Mouse (Mus musculus) kidney, embryonic 15.5 days (tissue): ENCODE data around the gene Psme2. TPM values are rescaled to one million over a fixed set of nuclear protein-coding genes. Genes with fewer than 3 reads are reported as not detected.

Experiments used
- ATAC-seq: fragments of 200-750 bp; cut with Nextera tagmentation; replicated peaks from 2 replicates; pipeline ENCODE4 v1.8.0; 2017; ENCODE audit warnings: moderate TSS enrichment; ENCODE audit not compliant: low FRiP score
- H3K27ac ChIP-seq: fragments of 300-500 bp; sonication (generic); 2 replicates; pipeline ENCODE4 v1.5.1; 2015; ENCODE audit warnings: mild to moderate bottlenecking, inconsistent platforms
- H3K27me3 ChIP-seq: fragments of 300-500 bp; sonication (generic); 2 replicates; pipeline ENCODE4 v1.6.1; 2015; ENCODE audit warnings: inconsistent platforms
- H3K36me3 ChIP-seq: fragments of 300-500 bp; sonication (generic); 2 replicates; pipeline ENCODE4 v1.6.1; 2015; ENCODE audit warnings: inconsistent platforms
- H3K4me1 ChIP-seq: fragments of 300-500 bp; sonication (generic); 2 replicates; pipeline ENCODE4 v1.6.1; 2015; ENCODE audit warnings: inconsistent platforms
- H3K4me2 ChIP-seq: fragments of 300-500 bp; sonication (generic); 2 replicates; pipeline ENCODE4 v1.6.1; 2015; ENCODE audit warnings: moderate library complexity, mild to moderate bottlenecking, inconsistent platforms
- H3K4me3 ChIP-seq: fragments of 300-500 bp; sonication (generic); replicated peaks from 2 replicates; pipeline ENCODE4 v1.5.1; 2015; ENCODE audit warnings: mild to moderate bottlenecking, inconsistent platforms
- H3K9ac ChIP-seq: fragments of 300-500 bp; sonication (generic); 2 replicates; pipeline ENCODE4 v1.6.1; 2015; ENCODE audit warnings: mild to moderate bottlenecking, inconsistent platforms
- H3K9me3 ChIP-seq: fragments of 300-500 bp; sonication (generic); replicated peaks from 2 replicates; pipeline ENCODE4 v1.6.1; 2016; ENCODE audit warnings: inconsistent platforms
- WGBS: fragments of 180-500 bp; shearing (Covaris S2); methylation state at CpG from one replicate; pipeline ENCODE4 v1.1.7; 2015; ENCODE audit warnings: mixed read lengths; 5-methylcytosine and 5-hydroxymethylcytosine counted together
- polyA plus RNA-seq: library from polyadenylated mRNA; unstranded; fragments of >200 nt; fragmentation: Nextera tagmentation; extraction: Ambion mirVana; gene quantifications from 2 replicates; pipeline ENCODE4 v1.2.1, GENCODE M21; 2015

Gene Psme2
- 248 and 261 TPM in 2 replicates for polyA plus RNA-seq

- no peaks in the 10 kb centered on the region for H3K27me3 ChIP-seq
- H3K4me3 ChIP-seq, result peak within 1 kb of the TSS; percentile 87
- peak; percentile 97 for ATAC-seq
Observed at GRCm38 (mm10) chr14:55590748-55591330, at the start of gene Psme2. Gene Psme2, minus strand, starts transcription at chr14:55591113.

GRCm38 (mm10) chr14:55637795-55638194 lies 46.9 kb upstream of the Psme2 start, which contains the start of gene Gm49378:
Gene Gm49378, minus strand, starts transcription at chr14:55637895.
- no peak within 1 kb of the TSS for H3K4me2 ChIP-seq
- no peaks in the 10 kb centered on the region for H3K9me3 ChIP-seq
- ATAC-seq, result no peak
- H3K4me1 ChIP-seq, result peaks cover 28% of the 10 kb centered on the region
- no peaks in the 10 kb centered on the region for H3K27me3 ChIP-seq
- no peak within 1 kb of the TSS for H3K4me3 ChIP-seq
- H3K36me3 ChIP-seq, result peaks cover 74% of the 10 kb centered on the region
- H3K9ac ChIP-seq, result no peak within 1 kb of the TSS
- WGBS, result 93% methylated on average over 9 of the region's 9 CpGs
- no peak within 1 kb of the TSS for H3K27ac ChIP-seq

More at GRCm38 (mm10) chr14:55590748-55591330, at the start of gene Psme2:
- WGBS, result under 1% methylated on average over 22 of the region's 22 CpGs
- Histone ChIP-seq H3K9me3 (no peaks in the 10 kb centered on the region), H3K36me3 (peaks cover 48% of the 10 kb centered on the region), H3K4me1 (peaks cover 31% of the 10 kb centered on the region), H3K4me2 (peak within 1 kb of the TSS; percentile 89), H3K9ac (peak within 1 kb of the TSS; percentile 86), H3K27ac (peak within 1 kb of the TSS; percentile 99)

GRCm38 (mm10) chr14:55635523-55636007 lies 44.7 kb upstream of the Psme2 start, which contains the start of gene Ipo4:
Gene Ipo4, minus strand, starts transcription at chr14:55635957.
- Histone ChIP-seq H3K4me3 (peak within 1 kb of the TSS; percentile 62), H3K4me1 (peaks cover 18% of the 10 kb centered on the region), H3K27me3 (no peaks in the 10 kb centered on the region), H3K9ac (peak within 1 kb of the TSS; percentile 59), H3K9me3 (no peaks in the 10 kb centered on the region), H3K36me3 (peaks cover 83% of the 10 kb centered on the region), H3K4me2 (peak within 1 kb of the TSS; percentile 80), H3K27ac (peak within 1 kb of the TSS; percentile 54)
- 2% methylated on average over 33 of the region's 33 CpGs for WGBS
- ATAC-seq, result peak; percentile 89

- 5% methylated on average over 23 of the region's 23 CpGs for WGBS
- H3K9ac ChIP-seq, result peak overlapping the region; percentile 59
- no peaks in the 10 kb centered on the region for H3K9me3 ChIP-seq
- H3K4me1 ChIP-seq, result peaks cover 18% of the 10 kb centered on the region
- peak overlapping the region; percentile 54 for H3K27ac ChIP-seq
- H3K27me3 ChIP-seq, result no peaks in the 10 kb centered on the region
- H3K36me3 ChIP-seq, result peaks cover 83% of the 10 kb centered on the region
- peak overlapping the region; percentile 80 for H3K4me2 ChIP-seq
- ATAC-seq, result peak; percentile 68
- H3K4me3 ChIP-seq, result peak overlapping the region; percentile 62
Observed at GRCm38 (mm10) chr14:55634874-55635522, 44.1 kb upstream of the Psme2 start.

- peaks cover 99% of the 10 kb centered on the region for H3K36me3 ChIP-seq
- ATAC-seq, result no peak
- H3K4me3 ChIP-seq, result no peak overlapping the region
- H3K4me2 ChIP-seq, result no peak overlapping the region
- peaks cover 4% of the 10 kb centered on the region for H3K4me1 ChIP-seq
- no peaks in the 10 kb centered on the region for H3K27me3 ChIP-seq
- no peaks in the 10 kb centered on the region for H3K9me3 ChIP-seq
- H3K27ac ChIP-seq, result no peak overlapping the region
- 60% methylated on average over 5 of the region's 5 CpGs for WGBS
- no peak overlapping the region for H3K9ac ChIP-seq
Observed at GRCm38 (mm10) chr14:55629312-55629711, 38.4 kb upstream of the Psme2 start.

GRCm38 (mm10) chr14:55628077-55628827 lies 37.3 kb upstream of the Psme2 start:
- H3K27ac ChIP-seq, result no peak overlapping the region
- H3K4me2 ChIP-seq, result no peak overlapping the region
- WGBS, result 76% methylated on average over 27 of the region's 27 CpGs
- H3K9ac ChIP-seq, result no peak overlapping the region
- no peaks in the 10 kb centered on the region for H3K27me3 ChIP-seq
- peaks cover 100% of the 10 kb centered on the region for H3K36me3 ChIP-seq
- H3K4me3 ChIP-seq, result no peak overlapping the region
- ATAC-seq, result no peak
- H3K9me3 ChIP-seq, result no peaks in the 10 kb centered on the region
- no peaks in the 10 kb centered on the region for H3K4me1 ChIP-seq

GRCm38 (mm10) chr14:55618486-55619195 lies 27.7 kb upstream of the Psme2 start:
- peak; percentile 49; the same call in 1 of the 2 replicates for ATAC-seq
- Histone ChIP-seq H3K27ac (peak overlapping the region; percentile 45; the same call in 1 of the 2 replicates), H3K9ac (peak overlapping the region; percentile 24; the same call in 1 of the 2 replicates), H3K9me3 (no peaks in the 10 kb centered on the region), H3K4me3 (peak overlapping the region; percentile 43), H3K4me1 (peaks cover 12% of the 10 kb centered on the region), H3K4me2 (peak overlapping the region; percentile 61), H3K36me3 (peaks cover 14% of the 10 kb centered on the region; the same call in 1 of the 2 replicates), H3K27me3 (no peaks in the 10 kb centered on the region)
- 41% methylated on average over 22 of the region's 22 CpGs for WGBS

GRCm38 (mm10) chr14:55617822-55618221 lies 26.9 kb upstream of the Psme2 start, which contains the start of gene Rec8:
Gene Rec8, plus strand, starts transcription at chr14:55618037.
- Histone ChIP-seq H3K9ac (peak within 1 kb of the TSS; percentile 24; the same call in 1 of the 2 replicates), H3K27ac (peak within 1 kb of the TSS; percentile 45; the same call in 1 of the 2 replicates), H3K4me1 (peaks cover 12% of the 10 kb centered on the region), H3K4me3 (peak within 1 kb of the TSS; percentile 43), H3K4me2 (peak within 1 kb of the TSS; percentile 61), H3K36me3 (peaks cover 6% of the 10 kb centered on the region; the same call in 1 of the 2 replicates), H3K9me3 (no peaks in the 10 kb centered on the region), H3K27me3 (no peaks in the 10 kb centered on the region)
- ATAC-seq, result peak; percentile 88
- 22% methylated on average over 21 of the region's 21 CpGs for WGBS

- no peaks in the 10 kb centered on the region for H3K36me3 ChIP-seq
- no peak overlapping the region for H3K4me2 ChIP-seq
- H3K9me3 ChIP-seq, result no peaks in the 10 kb centered on the region
- no peak for ATAC-seq
- no peak overlapping the region for H3K4me3 ChIP-seq
- no peak overlapping the region for H3K9ac ChIP-seq
- 75% methylated on average over 2 of the region's 2 CpGs for WGBS
- peaks cover 12% of the 10 kb centered on the region for H3K4me1 ChIP-seq
- no peaks in the 10 kb centered on the region for H3K27me3 ChIP-seq
- 0 out of 2 replicates have a peak overlapping the region, but pooled peaks have one; percentile 41 for H3K27ac ChIP-seq
Observed at GRCm38 (mm10) chr14:55616844-55617243, 25.9 kb upstream of the Psme2 start.

GRCm38 (mm10) chr14:55615876-55616275 lies 25.0 kb upstream of the Psme2 start:
- 44% methylated on average over 2 of the region's 2 CpGs for WGBS
- Histone ChIP-seq H3K4me2 (no peak overlapping the region), H3K9me3 (no peaks in the 10 kb centered on the region), H3K4me1 (peaks cover 12% of the 10 kb centered on the region), H3K9ac (no peak overlapping the region), H3K27me3 (no peaks in the 10 kb centered on the region), H3K4me3 (no peak overlapping the region), H3K27ac (no peak overlapping the region), H3K36me3 (0 out of 2 replicates have a peak, but pooled peaks cover under 1% of the 10 kb centered on the region)
- ATAC-seq, result no peak

GRCm38 (mm10) chr14:55614565-55615178 lies 23.8 kb upstream of the Psme2 start:
- peaks cover 12% of the 10 kb centered on the region for H3K4me1 ChIP-seq
- no peak overlapping the region for H3K4me3 ChIP-seq
- peaks cover 9% of the 10 kb centered on the region for H3K36me3 ChIP-seq
- 83% methylated on average over 7 of the region's 7 CpGs for WGBS
- H3K4me2 ChIP-seq, result no peak overlapping the region
- no peak overlapping the region for H3K27ac ChIP-seq
- no peaks in the 10 kb centered on the region for H3K9me3 ChIP-seq
- no peak overlapping the region for H3K9ac ChIP-seq
- H3K27me3 ChIP-seq, result no peaks in the 10 kb centered on the region
- no peak for ATAC-seq
